Mouse (Mus musculus) myocyte (in vitro differentiated cells): ENCODE measurements at regions not wholly inside any gene's neighbourhood (a gene's known extent, or its start where the extent isn't known, plus 50 kb on each side); places are given as distances from the start of the nearest gene placed in this dataset.

Experiments used
- H3K27me3 ChIP-seq: one replicate; pipeline ENCODE4 v1.6.1; 2011; ENCODE audit not compliant: control insufficient read depth, insufficient read depth, insufficient read length
- H3K36me3 ChIP-seq: one replicate; pipeline ENCODE4 v1.6.1; 2011; ENCODE audit not compliant: control insufficient read depth, insufficient read depth
- H3K4me2 ChIP-seq: one replicate; pipeline ENCODE4 v1.6.1; 2011; ENCODE audit warnings: low read depth, control low read depth
- H3K4me3 ChIP-seq: one replicate; pipeline ENCODE4 v1.5.1; 2011; ENCODE audit warnings: mild to moderate bottlenecking, control low read depth, moderate library complexity
- H3K79me2 ChIP-seq: one replicate; pipeline ENCODE4 v1.6.1; 2011; ENCODE audit not compliant: control insufficient read depth, insufficient read depth
- H3ac ChIP-seq: one replicate; pipeline ENCODE4 v1.6.1; 2011; ENCODE audit not compliant: control insufficient read depth, insufficient read length
- CEBPB ChIP-seq: IDR thresholded peaks from 2 replicates; pipeline ENCODE4 v1.6.1; 2011; ENCODE audit warnings: mild to moderate bottlenecking, moderate library complexity; ENCODE audit not compliant: poor library complexity, insufficient read depth, severe bottlenecking
- E2F4 ChIP-seq: IDR thresholded peaks from one replicate; pipeline ENCODE4 v1.6.1; 2011; ENCODE audit warnings: mild to moderate bottlenecking, control low read depth, moderate library complexity; ENCODE audit not compliant: insufficient read depth
- MAX ChIP-seq: IDR thresholded peaks from one replicate; pipeline ENCODE4 v1.6.1; 2011; ENCODE audit warnings: low read depth, mild to moderate bottlenecking, control low read depth
- MYOD1 ChIP-seq, 3 experiments: IDR thresholded peaks; one replicate each; pipeline ENCODE4 v1.6.1; 2011; ENCODE audit warnings: control low read depth in 2 of 3, low read depth in 2 of 3, mild to moderate bottlenecking in 2 of 3, moderate library complexity in 1 of 3; ENCODE audit not compliant: insufficient read length in 2 of 3, control insufficient read depth in 1 of 3
- MYOG ChIP-seq, 3 experiments: IDR thresholded peaks; one replicate each; pipeline ENCODE4 v1.6.1; 2011; ENCODE audit warnings: control low read depth in 2 of 3, low read depth in 2 of 3, mild to moderate bottlenecking in 2 of 3; ENCODE audit not compliant: insufficient read length in 2 of 3, control insufficient read depth in 1 of 3, insufficient read depth in 1 of 3
- POLR2A ChIP-seq: IDR thresholded peaks from one replicate; pipeline ENCODE4 v1.6.1; 2011; ENCODE audit warnings: low read depth, mild to moderate bottlenecking, control low read depth, moderate library complexity; ENCODE audit not compliant: insufficient read length
- POLR2AphosphoS2 ChIP-seq: IDR thresholded peaks from one replicate; pipeline ENCODE4 v1.6.1; 2011; ENCODE audit warnings: low read depth, control low read depth; ENCODE audit not compliant: insufficient read length
- REST ChIP-seq: IDR thresholded peaks from one replicate; pipeline ENCODE4 v1.6.1; 2011; ENCODE audit warnings: mild to moderate bottlenecking, control low read depth, moderate library complexity; ENCODE audit not compliant: insufficient read depth, insufficient read length
- SRF ChIP-seq: IDR thresholded peaks from one replicate; pipeline ENCODE4 v1.6.1; 2011; ENCODE audit warnings: low read depth; ENCODE audit not compliant: control insufficient read depth, insufficient read length
- TCF12 ChIP-seq: IDR thresholded peaks from one replicate; pipeline ENCODE4 v1.6.1; 2011; ENCODE audit warnings: mild to moderate bottlenecking, control low read depth; ENCODE audit not compliant: poor library complexity, insufficient read depth, severe bottlenecking
- TCF3 ChIP-seq: IDR thresholded peaks from one replicate; pipeline ENCODE4 v1.6.1; 2011; ENCODE audit warnings: low read depth, control low read depth; ENCODE audit not compliant: insufficient read length
- USF1 ChIP-seq: IDR thresholded peaks from one replicate; pipeline ENCODE4 v1.6.1; 2011; ENCODE audit warnings: low read depth, mild to moderate bottlenecking, control low read depth, moderate library complexity

DNA sequence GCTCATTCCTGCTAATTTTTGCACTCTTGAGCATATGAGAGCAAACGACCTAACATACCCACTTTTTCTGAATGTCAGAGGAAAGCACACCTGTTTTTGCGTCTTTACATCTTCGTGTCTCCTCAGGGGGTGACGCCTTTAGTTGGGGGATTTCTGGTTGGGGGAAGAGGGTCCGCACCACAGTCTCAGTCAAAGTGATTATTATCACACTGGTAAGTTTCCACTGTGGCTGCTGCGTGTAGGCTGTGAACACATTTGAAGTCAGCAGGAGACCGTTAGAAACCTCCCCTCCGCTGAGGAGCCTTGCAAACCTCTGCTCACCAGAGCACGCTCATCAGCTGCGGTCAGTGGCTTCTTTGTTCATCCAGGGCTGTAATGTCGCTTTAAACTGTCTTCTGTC lies 58.1 kb upstream of the Spag16 start:
- Histone ChIP-seq H3K4me3 (no peak overlapping the region), H3K79me2 (no peaks in the 10 kb centered on the region), H3K27me3 (no peaks in the 10 kb centered on the region), H3K4me2 (no peak overlapping the region), H3ac (no peak overlapping the region), H3K36me3 (no peaks in the 10 kb centered on the region)
- TF ChIP-seq SRF: no peak
- TF ChIP-seq POLR2AphosphoS2: no peak
- no peak for TF ChIP-seq REST
- no peak for TF ChIP-seq E2F4
- no peak for TF ChIP-seq TCF12

DNA sequence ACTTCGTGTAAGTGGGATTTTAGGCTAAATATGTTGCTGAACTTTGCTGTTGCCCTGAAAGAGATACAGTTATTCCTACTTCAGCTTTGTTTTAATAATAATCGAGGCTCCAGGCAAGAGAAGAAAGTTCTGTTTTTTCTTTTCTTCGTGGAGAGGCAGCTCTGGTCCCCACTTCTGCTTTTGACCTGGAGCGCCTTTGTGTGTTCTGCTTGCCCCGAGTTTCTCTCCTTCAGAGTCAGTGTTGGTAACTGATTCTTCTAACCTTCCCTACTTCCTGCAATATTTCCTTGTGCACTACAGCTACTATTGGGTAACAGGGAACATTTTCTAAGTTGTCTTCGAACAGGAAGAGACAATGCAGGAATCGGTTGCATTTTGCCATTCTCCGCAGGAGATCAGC lies 56.6 kb upstream of the Spag16 start:
- H3K79me2 ChIP-seq: no peaks in the 10 kb centered on the region
- no peaks in the 10 kb centered on the region for H3K27me3 ChIP-seq
- H3ac ChIP-seq: no peak overlapping the region
- no peaks in the 10 kb centered on the region for H3K36me3 ChIP-seq
- no peak for TF ChIP-seq MYOD1 (IDR thresholded peaks at IDR 0.05; ENCODE audit: control insufficient read depth in 1 of 3, insufficient read length in 2 of 3, low read depth in 2 of 3)
- H3K4me2 ChIP-seq: no peak overlapping the region
- H3K4me3 ChIP-seq: no peak overlapping the region

DNA sequence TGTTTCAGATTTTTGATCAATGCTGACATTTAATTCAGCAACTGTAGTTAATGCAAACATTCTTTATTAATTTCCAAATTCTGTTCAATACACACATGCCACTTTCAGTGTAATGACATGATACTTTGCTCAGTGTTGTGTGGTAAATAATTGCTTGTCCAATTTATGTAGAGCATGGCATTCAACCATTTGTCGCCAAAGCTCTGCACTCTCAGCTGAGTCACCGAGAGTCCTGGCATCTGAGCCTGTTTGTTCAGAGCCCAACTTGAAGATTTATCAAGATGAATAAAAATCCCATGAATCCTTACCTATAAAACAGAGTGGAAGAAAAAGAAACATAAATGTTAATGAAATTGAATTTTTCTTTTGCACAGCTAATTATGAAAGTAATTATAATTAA lies 55.3 kb upstream of the Spag16 start:
- no peak for TF ChIP-seq TCF12
- no peak for TF ChIP-seq MAX
- no peak for TF ChIP-seq CEBPB
- TF ChIP-seq SRF: no peak
- no peak for TF ChIP-seq TCF3
- TF ChIP-seq REST: no peak
- TF ChIP-seq E2F4: no peak
- no peak for TF ChIP-seq USF1
- no peak for TF ChIP-seq MYOG (IDR thresholded peaks at IDR 0.05; ENCODE audit: control insufficient read depth in 1 of 3, insufficient read depth in 1 of 3, insufficient read length in 2 of 3, low read depth in 2 of 3)
- no peak for TF ChIP-seq POLR2A
- no peak for TF ChIP-seq POLR2AphosphoS2
- no peak for TF ChIP-seq MYOD1 (IDR thresholded peaks at IDR 0.05; ENCODE audit: control insufficient read depth in 1 of 3, insufficient read length in 2 of 3, low read depth in 2 of 3)
- H3ac ChIP-seq: no peak overlapping the region
- no peaks in the 10 kb centered on the region for H3K79me2 ChIP-seq
- no peaks in the 10 kb centered on the region for H3K27me3 ChIP-seq
- H3K36me3 ChIP-seq: no peaks in the 10 kb centered on the region
- no peak overlapping the region for H3K4me2 ChIP-seq
- H3K4me3 ChIP-seq: no peak overlapping the region

- no peak for TF ChIP-seq E2F4
- no peak for TF ChIP-seq TCF12
- TF ChIP-seq MAX: no peak
- no peak for TF ChIP-seq SRF
- TF ChIP-seq USF1: peak; percentile 70
- no peak for TF ChIP-seq MYOG (IDR thresholded peaks at IDR 0.05; ENCODE audit: control insufficient read depth in 1 of 3, insufficient read depth in 1 of 3, insufficient read length in 2 of 3, low read depth in 2 of 3)
Observed at GRCm38 (mm10) chr1:69775589-69775988, 51.2 kb upstream of the Spag16 start.

More at GRCm38 (mm10) chr1:69775589-69775988, 51.2 kb upstream of the Spag16 start:
- Histone ChIP-seq H3K36me3 (no peaks in the 10 kb centered on the region), H3K27me3 (no peaks in the 10 kb centered on the region), H3K4me2 (no peak overlapping the region), H3K4me3 (no peak overlapping the region), H3ac (no peak overlapping the region), H3K79me2 (no peaks in the 10 kb centered on the region)
